Mouse (Mus musculus): ENCODE data around the gene Folr1.

GRCm38 (mm10) chr7:101858362-101858761 lies 12.2 kb downstream of the Folr1 start:
- TF ChIP-seq CTCF (IDR thresholded peaks at IDR 0.05; ENCODE audit: borderline replicate concordance, insufficient read depth, low read length), result no peak
- TF ChIP-seq POLR2A (IDR thresholded peaks at IDR 0.05; ENCODE audit: low read depth, low read length), result no peak

Measured in embryonic fibroblast, embryonic 13.5 days (primary cell).